Mouse (Mus musculus) heart, embryonic 12.5 days (tissue): ENCODE measurements around the gene Tada1. TPM values are rescaled to one million over a fixed set of nuclear protein-coding genes. Genes with fewer than 3 reads are reported as not detected.

ENCODE experiments used
- ATAC-seq: fragments of 200-750 bp; cut with Nextera tagmentation; 2 replicates; pipeline ENCODE4 v1.8.0; 2017; ENCODE audit warnings: moderate TSS enrichment, moderate library complexity; ENCODE audit not compliant: insufficient number of reproducible peaks, low FRiP score
- H3K27ac ChIP-seq: fragments of 300-500 bp; sonication (generic); 2 replicates; pipeline ENCODE4 v1.5.1; 2016; ENCODE audit warnings: mild to moderate bottlenecking, moderate library complexity; ENCODE audit not compliant: poor library complexity, severe bottlenecking
- H3K27me3 ChIP-seq: fragments of 300-500 bp; sonication (generic); replicated peaks from 2 replicates; pipeline ENCODE4 v1.6.1; 2016; ENCODE audit warnings: mild to moderate bottlenecking, moderate library complexity
- H3K36me3 ChIP-seq: fragments of 300-500 bp; sonication (generic); 2 replicates; pipeline ENCODE4 v1.6.1; 2016; ENCODE audit warnings: mild to moderate bottlenecking, moderate library complexity
- H3K4me1 ChIP-seq: fragments of 300-500 bp; sonication (generic); replicated peaks from 2 replicates; pipeline ENCODE4 v1.6.1; 2016; ENCODE audit warnings: mild to moderate bottlenecking
- H3K4me2 ChIP-seq: fragments of 300-500 bp; sonication (generic); 2 replicates; pipeline ENCODE4 v1.6.1; 2016; ENCODE audit warnings: mild to moderate bottlenecking, moderate library complexity
- H3K4me3 ChIP-seq: fragments of 300-500 bp; sonication (generic); 2 replicates; pipeline ENCODE4 v1.5.1; 2016; ENCODE audit warnings: mild to moderate bottlenecking
- H3K9ac ChIP-seq: fragments of 300-500 bp; sonication (generic); 2 replicates; pipeline ENCODE4 v1.6.1; 2016; ENCODE audit warnings: mild to moderate bottlenecking, moderate library complexity
- H3K9me3 ChIP-seq: fragments of 300-500 bp; sonication (generic); replicated peaks from 2 replicates; pipeline ENCODE4 v1.6.1; 2016; ENCODE audit warnings: mild to moderate bottlenecking, moderate library complexity
- WGBS: fragments of 180-500 bp; shearing (Covaris S2); methylation state at CpG from one replicate; pipeline ENCODE4 v1.1.7; 2016; 5-methylcytosine and 5-hydroxymethylcytosine counted together
- polyA plus RNA-seq: library from polyadenylated mRNA; unstranded; fragments of >200 nt; fragmentation: Nextera tagmentation; extraction: Ambion mirVana; gene quantifications from 2 replicates; pipeline ENCODE4 v1.2.1, GENCODE M21; 2016

Gene Tada1
- polyA plus RNA-seq, 1 experiment from 2014 or later, result 30.3 TPM

DNA sequence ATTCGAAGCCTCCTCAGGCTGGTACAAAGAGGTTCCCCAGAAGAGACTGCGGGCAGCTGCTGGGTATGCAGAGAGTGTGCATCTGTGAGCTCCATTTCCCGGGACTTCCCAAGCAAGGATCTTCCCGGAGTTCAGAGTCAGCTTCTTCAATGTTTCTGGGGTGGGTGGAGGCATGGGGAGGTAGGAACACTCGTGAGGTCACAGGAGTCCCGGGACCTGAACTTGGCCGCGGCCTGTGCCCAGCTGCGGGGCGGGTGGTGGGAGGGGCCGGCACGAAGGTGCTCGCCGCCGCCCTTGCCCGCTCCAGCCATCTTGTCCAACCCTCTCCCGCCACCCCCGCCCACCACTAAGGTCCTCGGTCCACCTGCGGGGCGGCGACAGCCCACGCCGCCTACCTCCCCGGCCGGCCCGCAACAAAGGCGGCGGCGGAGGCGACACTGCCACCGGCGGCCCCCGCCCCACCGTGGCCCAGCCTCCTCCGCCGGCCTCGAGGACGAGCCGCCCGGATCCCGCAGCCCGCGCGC lies 30.3 kb downstream of the Tada1 start:
- Histone ChIP-seq H3K27me3 (no peaks in the 10 kb centered on the region), H3K36me3 (peaks cover 35% of the 10 kb centered on the region), H3K4me1 (peaks cover 20% of the 10 kb centered on the region), H3K27ac (peak overlapping the region; percentile 50), H3K9ac (peak overlapping the region; percentile 80), H3K9me3 (peaks cover 10% of the 10 kb centered on the region), H3K4me3 (peak overlapping the region; percentile 67), H3K4me2 (peak overlapping the region; percentile 76)
- WGBS, result 3% methylated on average over 27 of the region's 45 CpGs
- peak; percentile 80 for ATAC-seq

GRCm38 (mm10) chr1:166409701-166410220 lies 30.9 kb downstream of the Tada1 start, which contains the start of gene Pogk:
Gene Pogk (minus strand): TSS chr1:166409863.
- Histone ChIP-seq H3K27me3 (no peaks in the 10 kb centered on the region), H3K9me3 (peaks cover 10% of the 10 kb centered on the region), H3K27ac (peak within 1 kb of the TSS; percentile 50), H3K4me1 (peaks cover 20% of the 10 kb centered on the region), H3K36me3 (peaks cover 29% of the 10 kb centered on the region), H3K9ac (peak within 1 kb of the TSS; percentile 80), H3K4me2 (peak within 1 kb of the TSS; percentile 76), H3K4me3 (peak within 1 kb of the TSS; percentile 67)
- ATAC-seq, result peak; percentile 93
- 6% methylated on average over 39 of the region's 49 CpGs for WGBS

GRCm38 (mm10) chr1:166411541-166411940 lies 32.6 kb downstream of the Tada1 start:
- Histone ChIP-seq H3K4me2 (no peak overlapping the region), H3K9ac (no peak overlapping the region), H3K4me1 (peaks cover 11% of the 10 kb centered on the region), H3K9me3 (peaks cover 10% of the 10 kb centered on the region), H3K4me3 (no peak overlapping the region), H3K27me3 (no peaks in the 10 kb centered on the region), H3K27ac (no peak overlapping the region), H3K36me3 (peaks cover 16% of the 10 kb centered on the region)
- ATAC-seq, result no peak
- WGBS, result 96% methylated on average over 1 of the region's 1 CpGs

GRCm38 (mm10) chr1:166412266-166412665 lies 33.4 kb downstream of the Tada1 start:
- H3K36me3 ChIP-seq, result peaks cover 10% of the 10 kb centered on the region
- H3K9me3 ChIP-seq, result peaks cover 10% of the 10 kb centered on the region
- 80% methylated on average over 3 of the region's 3 CpGs for WGBS
- ATAC-seq, result no peak
- no peak overlapping the region for H3K9ac ChIP-seq
- peaks cover 11% of the 10 kb centered on the region for H3K4me1 ChIP-seq
- no peak overlapping the region for H3K4me3 ChIP-seq
- H3K4me2 ChIP-seq, result no peak overlapping the region
- no peaks in the 10 kb centered on the region for H3K27me3 ChIP-seq
- no peak overlapping the region for H3K27ac ChIP-seq

DNA sequence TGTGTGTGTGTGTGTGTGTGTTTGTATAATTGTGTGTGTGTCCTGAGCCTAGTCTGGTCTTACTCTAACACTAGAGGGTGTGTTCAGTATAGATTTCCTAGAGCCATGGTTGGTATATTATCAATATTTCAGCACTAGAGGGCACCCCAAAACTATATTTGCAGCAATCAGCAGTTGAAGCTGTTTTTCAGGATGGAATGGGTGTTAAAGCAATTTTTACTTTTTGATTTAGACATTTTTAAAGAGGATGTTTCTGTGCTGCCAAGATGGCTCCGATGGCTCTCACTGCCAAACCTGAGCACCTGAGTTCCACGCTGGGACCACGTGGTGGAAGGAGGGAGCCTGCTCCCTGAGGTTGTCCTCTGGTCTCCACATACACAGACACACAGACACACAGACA lies 50.2 kb downstream of the Tada1 start:
- H3K27me3 ChIP-seq, result no peaks in the 10 kb centered on the region
- H3K4me3 ChIP-seq, result no peak overlapping the region
- no peaks in the 10 kb centered on the region for H3K36me3 ChIP-seq
- no peaks in the 10 kb centered on the region for H3K4me1 ChIP-seq
- 75% methylated on average over 3 of the region's 3 CpGs for WGBS
- no peaks in the 10 kb centered on the region for H3K9me3 ChIP-seq
- no peak overlapping the region for H3K4me2 ChIP-seq
- ATAC-seq, result no peak
- H3K9ac ChIP-seq, result no peak overlapping the region
- H3K27ac ChIP-seq, result no peak overlapping the region

GRCm38 (mm10) chr1:166429809-166430431 lies 51.0 kb downstream of the Tada1 start:
- no peaks in the 10 kb centered on the region for H3K27me3 ChIP-seq
- no peak for ATAC-seq
- H3K4me1 ChIP-seq, result no peaks in the 10 kb centered on the region
- H3K9ac ChIP-seq, result no peak overlapping the region
- peak overlapping the region; percentile 33; the same call in 1 of the 2 replicates for H3K4me2 ChIP-seq
- WGBS, result 37% methylated on average over 10 of the region's 10 CpGs
- no peaks in the 10 kb centered on the region for H3K9me3 ChIP-seq
- H3K27ac ChIP-seq, result no peak overlapping the region
- no peaks in the 10 kb centered on the region for H3K36me3 ChIP-seq
- H3K4me3 ChIP-seq, result no peak overlapping the region

GRCm38 (mm10) chr1:166439426-166439825 lies 60.5 kb downstream of the Tada1 start:
- no peak for ATAC-seq
- H3K36me3 ChIP-seq, result no peaks in the 10 kb centered on the region
- H3K4me1 ChIP-seq, result no peaks in the 10 kb centered on the region
- 61% methylated on average over 6 of the region's 6 CpGs for WGBS
- no peak overlapping the region for H3K9ac ChIP-seq
- no peak overlapping the region for H3K4me2 ChIP-seq
- H3K27me3 ChIP-seq, result no peaks in the 10 kb centered on the region
- H3K9me3 ChIP-seq, result no peaks in the 10 kb centered on the region
- no peak overlapping the region for H3K27ac ChIP-seq
- no peak overlapping the region for H3K4me3 ChIP-seq

GRCm38 (mm10) chr1:166441992-166442391 lies 63.1 kb downstream of the Tada1 start:
- H3K4me2 ChIP-seq, result no peak overlapping the region
- no peak for ATAC-seq
- no peak overlapping the region for H3K9ac ChIP-seq
- H3K27me3 ChIP-seq, result no peaks in the 10 kb centered on the region
- WGBS, result 79% methylated on average over 3 of the region's 3 CpGs
- no peaks in the 10 kb centered on the region for H3K4me1 ChIP-seq
- no peak overlapping the region for H3K4me3 ChIP-seq
- no peaks in the 10 kb centered on the region for H3K9me3 ChIP-seq
- no peaks in the 10 kb centered on the region for H3K36me3 ChIP-seq
- no peak overlapping the region for H3K27ac ChIP-seq

Other genes with a start within 250 kb of the Tada1 start
- 0.10 and 0.15 TPM in 2 replicates for gene Gpa33, start 248.9 kb upstream of the Tada1 start, polyA plus RNA-seq
- gene Mael, start 140.3 kb upstream of the Tada1 start, polyA plus RNA-seq, result not detected in 2 replicates
- gene Ildr2, start 125.0 kb upstream of the Tada1 start, polyA plus RNA-seq, result 2.1 and 2.2 TPM in 2 replicates
- gene Pogk, start 30.8 kb downstream of the Tada1 start, polyA plus RNA-seq, result 15.3 and 17.4 TPM in 2 replicates
- not detected in 2 replicates for gene Gm4846, start 118.5 kb downstream of the Tada1 start, polyA plus RNA-seq